Mouse (Mus musculus) liver, adult 2 months (tissue): ENCODE data around the gene Ugt1a7c. TPM values are rescaled to one million over a fixed set of nuclear protein-coding genes. Genes with fewer than 3 reads are reported as not detected.

ENCODE experiments used
- DNase-seq: peaks from one replicate; pipeline ENCODE4 v3.0.0-alpha.2; 2011; ENCODE audit warnings: low read depth, low spot score; ENCODE audit errors: extremely low read depth
- H3K27ac ChIP-seq: fragments of 200-500 bp; replicated peaks from 2 replicates; pipeline ENCODE4 v1.5.1; 2012; ENCODE audit warnings: low read depth, mild to moderate bottlenecking, control low read depth, inconsistent platforms, low read length; ENCODE audit not compliant: insufficient read depth
- H3K27me3 ChIP-seq: fragments of 200-500 bp; 2 replicates; pipeline ENCODE4 v1.6.1; 2012; ENCODE audit warnings: mild to moderate bottlenecking, moderate library complexity, low read length, inconsistent platforms; ENCODE audit not compliant: control insufficient read depth, insufficient read depth
- H3K36me3 ChIP-seq: fragments of 200-500 bp; 2 replicates; pipeline ENCODE4 v1.6.1; 2012; ENCODE audit warnings: low read length, inconsistent platforms; ENCODE audit not compliant: control insufficient read depth, insufficient read depth
- H3K4me1 ChIP-seq: fragments of 200-500 bp; 2 replicates; pipeline ENCODE4 v1.6.1; 2011; ENCODE audit warnings: low read length; ENCODE audit not compliant: control insufficient read depth, insufficient read depth
- H3K4me3 ChIP-seq: fragments of 200-500 bp; 2 replicates; pipeline ENCODE4 v1.5.1; 2011; ENCODE audit warnings: low read depth, mild to moderate bottlenecking, control low read depth, low read length, moderate library complexity; ENCODE audit not compliant: insufficient read depth
- H3K79me2 ChIP-seq: fragments of 200-500 bp; 2 replicates; pipeline ENCODE4 v1.6.1; 2012; ENCODE audit warnings: inconsistent platforms, mild to moderate bottlenecking, low read length, moderate library complexity; ENCODE audit not compliant: control insufficient read depth, insufficient read depth
- H3K9ac ChIP-seq: fragments of 200-500 bp; 2 replicates; pipeline ENCODE4 v1.6.1; 2012; ENCODE audit warnings: low read depth, mild to moderate bottlenecking, control low read depth, inconsistent platforms, low read length
- CTCF ChIP-seq: fragments of 200-500 bp; IDR thresholded peaks from 2 replicates; pipeline ENCODE4 v1.5.1; 2011; ENCODE audit warnings: low read depth, low read length, control low read depth
- POLR2A ChIP-seq: fragments of 200-500 bp; IDR thresholded peaks from 2 replicates; pipeline ENCODE4 v1.6.1; 2011; ENCODE audit warnings: low read length, control low read depth; ENCODE audit not compliant: insufficient read depth; ENCODE audit errors: extremely low read depth
- WGBS: fragments of 180-500 bp; shearing (Covaris S2); methylation state at CpG from one replicate; pipeline ENCODE4 v1.1.7; 2018; 5-methylcytosine and 5-hydroxymethylcytosine counted together
- polyA plus RNA-seq: library from polyadenylated mRNA; depleted of rRNA; stranded (reverse); fragments of >200 nt; gene quantifications from 2 replicates; pipeline ENCODE4 v1.2.3, GENCODE M21; 2012
- total RNA-seq: library from RNA; depleted of rRNA; stranded (reverse); fragments of >200 nt; gene quantifications from 2 replicates; pipeline ENCODE4 v1.2.3, GENCODE M21; 2014

Gene Ugt1a7c
- total and polyA plus RNA-seq, 2 experiments = 2.0 to 51.1 TPM

GRCm38 (mm10) chr1:88217144-88217543 lies 122.3 kb downstream of the Ugt1a7c start:
- H3K27me3 ChIP-seq = no peaks in the 10 kb centered on the region
- 64% methylated on average over 2 of the region's 2 CpGs for WGBS
- peaks cover 27% of the 10 kb centered on the region for H3K36me3 ChIP-seq
- DNase-seq = no peak
- no peak overlapping the region for H3K27ac ChIP-seq
- H3K79me2 ChIP-seq = peaks cover 14% of the 10 kb centered on the region
- no peak overlapping the region for H3K4me3 ChIP-seq
- H3K9ac ChIP-seq = no peak overlapping the region
- peaks cover 8% of the 10 kb centered on the region for H3K4me1 ChIP-seq
- no peak for TF ChIP-seq CTCF
- no peak for TF ChIP-seq POLR2A

DNA sequence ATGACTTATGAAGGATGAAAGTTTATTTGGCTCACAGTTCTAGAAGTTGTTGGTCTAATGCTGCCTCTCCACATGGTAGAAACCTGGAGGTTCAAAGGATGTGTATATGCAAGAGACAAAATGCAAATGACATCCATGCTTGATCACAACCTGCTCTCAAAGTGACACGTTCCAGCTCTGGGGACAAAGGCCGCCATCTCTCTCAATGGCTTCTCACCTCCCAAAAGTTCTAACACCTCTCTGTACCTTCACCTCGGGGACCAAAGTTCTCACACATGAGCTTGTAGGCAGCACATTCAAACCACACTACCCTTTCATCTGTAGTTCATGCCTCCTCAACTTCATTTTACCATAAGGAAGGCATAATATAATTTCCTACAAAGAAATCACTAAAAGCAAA lies 122.7 kb downstream of the Ugt1a7c start:
- Histone ChIP-seq H3K27me3 (no peaks in the 10 kb centered on the region), H3K27ac (no peak overlapping the region), H3K4me1 (peaks cover 8% of the 10 kb centered on the region), H3K9ac (no peak overlapping the region), H3K36me3 (peaks cover 27% of the 10 kb centered on the region), H3K79me2 (peaks cover 9% of the 10 kb centered on the region), H3K4me3 (no peak overlapping the region)
- DNase-seq = peak; percentile 78
- no peak for TF ChIP-seq POLR2A
- no peak for TF ChIP-seq CTCF
- 38% methylated on average over 3 of the region's 3 CpGs for WGBS

- no peak for DNase-seq
These were observed 123.2 kb downstream of the Ugt1a7c start for GRCm38 (mm10) chr1:88218051-88218450.

GRCm38 (mm10) chr1:88218591-88218990 lies 123.7 kb downstream of the Ugt1a7c start:
- no peak overlapping the region for H3K9ac ChIP-seq
- TF ChIP-seq CTCF = no peak
- TF ChIP-seq POLR2A = no peak
- no peak for DNase-seq
- H3K4me3 ChIP-seq = no peak overlapping the region
- peaks cover 8% of the 10 kb centered on the region for H3K4me1 ChIP-seq
- 52% methylated on average over 4 of the region's 4 CpGs for WGBS
- no peaks in the 10 kb centered on the region for H3K27me3 ChIP-seq
- H3K79me2 ChIP-seq = peaks cover 9% of the 10 kb centered on the region
- no peak overlapping the region for H3K27ac ChIP-seq
- peaks cover 27% of the 10 kb centered on the region for H3K36me3 ChIP-seq

More at GRCm38 (mm10) chr1:88218051-88218450, 123.2 kb downstream of the Ugt1a7c start:
- H3K27ac ChIP-seq = no peak overlapping the region
- peaks cover 8% of the 10 kb centered on the region for H3K4me1 ChIP-seq
- H3K79me2 ChIP-seq = peaks cover 9% of the 10 kb centered on the region
- no peaks in the 10 kb centered on the region for H3K27me3 ChIP-seq
- 77% methylated on average over 9 of the region's 9 CpGs for WGBS
- H3K4me3 ChIP-seq = no peak overlapping the region
- H3K9ac ChIP-seq = no peak overlapping the region
- no peak for TF ChIP-seq POLR2A
- TF ChIP-seq CTCF = no peak
- peaks cover 27% of the 10 kb centered on the region for H3K36me3 ChIP-seq

- TF ChIP-seq CTCF (no peak), POLR2A (no peak)
- Histone ChIP-seq H3K27me3 (no peaks in the 10 kb centered on the region), H3K79me2 (peaks cover 8% of the 10 kb centered on the region), H3K4me3 (no peak overlapping the region), H3K9ac (no peak overlapping the region), H3K27ac (no peak overlapping the region), H3K4me1 (peaks cover 8% of the 10 kb centered on the region), H3K36me3 (peaks cover 27% of the 10 kb centered on the region)
- WGBS = 16% methylated on average over 1 of the region's 1 CpGs
- DNase-seq = peak; percentile 70
These were observed 124.2 kb downstream of the Ugt1a7c start for GRCm38 (mm10) chr1:88219054-88219453.

GRCm38 (mm10) chr1:88220336-88220735 lies 125.5 kb downstream of the Ugt1a7c start:
- peak; percentile 53 for DNase-seq
- no peak overlapping the region for H3K9ac ChIP-seq
- H3K27me3 ChIP-seq = no peaks in the 10 kb centered on the region
- TF ChIP-seq CTCF (no peak), POLR2A (no peak)
- no peaks in the 10 kb centered on the region for H3K79me2 ChIP-seq
- H3K4me1 ChIP-seq = peaks cover 2% of the 10 kb centered on the region; the same call in 1 of the 2 replicates
- no peak overlapping the region for H3K4me3 ChIP-seq
- H3K27ac ChIP-seq = no peak overlapping the region
- H3K36me3 ChIP-seq = peaks cover 22% of the 10 kb centered on the region
